Mouse (Mus musculus): ENCODE results near the gene Ccser2. TPM values are rescaled to one million over a fixed set of nuclear protein-coding genes. Genes with fewer than 3 reads are reported as not detected.

Ccser2 gene
- 38.9 and 42.0 TPM in 2 replicates for polyA plus RNA-seq (2015; fragmentation: Nextera tagmentation; extraction: Ambion mirVana)

GRCm38 (mm10) chr14:36968628-36969147 is at the start of gene Ccser2:
Gene Ccser2, minus strand, starts transcription at chr14:36968777.

Other genes starting within 250 kb of the Ccser2 start
- 1.2 and 2.1 TPM in 2 replicates for gene Rgr, start 80.2 kb upstream of the Ccser2 start, polyA plus RNA-seq (2015; fragmentation: Nextera tagmentation; extraction: Ambion mirVana)
- gene Lrit1, start 86.1 kb upstream of the Ccser2 start, polyA plus RNA-seq (2015; fragmentation: Nextera tagmentation; extraction: Ambion mirVana) = not detected in 2 replicates
- not detected in 2 replicates for gene Lrit2, start 99.2 kb upstream of the Ccser2 start, polyA plus RNA-seq (2015; fragmentation: Nextera tagmentation; extraction: Ambion mirVana)
- gene Cdhr1, start 129.6 kb upstream of the Ccser2 start, polyA plus RNA-seq (2015; fragmentation: Nextera tagmentation; extraction: Ambion mirVana) = 0.05 TPM in 1 of 2 replicates, not detected in the other
- gene 2610528A11Rik, start 145.2 kb upstream of the Ccser2 start, polyA plus RNA-seq (2015; fragmentation: Nextera tagmentation; extraction: Ambion mirVana) = 0.60 and 0.66 TPM in 2 replicates
- gene Ghitm, start 166.5 kb upstream of the Ccser2 start, polyA plus RNA-seq (2015; fragmentation: Nextera tagmentation; extraction: Ambion mirVana) = 266 and 287 TPM in 2 replicates